Mouse (Mus musculus) NIH3T3 (cell line): ENCODE measurements around the gene Akap7.

ENCODE experiments used
- DNase-seq: peaks from one replicate; pipeline ENCODE4 v3.0.0-alpha.2; 2012; ENCODE audit warnings: low read depth

The Akap7 gene

GRCm38 (mm10) chr10:25297666-25298263 is 9.9 kb downstream of the Akap7 start:
- peak; percentile 41 for DNase-seq

GRCm38 (mm10) chr10:25296657-25297369 is 10.9 kb downstream of the Akap7 start:
- DNase-seq = peak; percentile 94

- no peak for DNase-seq
Measured at GRCm38 (mm10) chr10:25296286-25296656, 11.4 kb downstream of the Akap7 start.

- DNase-seq = no peak
Measured at GRCm38 (mm10) chr10:25295836-25296235, 11.8 kb downstream of the Akap7 start.

GRCm38 (mm10) chr10:25294999-25295398 is 12.7 kb downstream of the Akap7 start:
- DNase-seq = no peak

GRCm38 (mm10) chr10:25293796-25294195 is 13.9 kb downstream of the Akap7 start:
- DNase-seq = no peak

- DNase-seq = no peak
Measured at GRCm38 (mm10) chr10:25291053-25291452, 16.6 kb downstream of the Akap7 start.

GRCm38 (mm10) chr10:25285100-25285811 is 22.4 kb downstream of the Akap7 start:
- no peak for DNase-seq

GRCm38 (mm10) chr10:25284427-25285099 is 23.1 kb downstream of the Akap7 start:
- no peak for DNase-seq

GRCm38 (mm10) chr10:25283397-25283796 is 24.3 kb downstream of the Akap7 start:
- no peak for DNase-seq

- no peak for DNase-seq
Measured at GRCm38 (mm10) chr10:25280141-25280540, 27.5 kb downstream of the Akap7 start.

- DNase-seq = no peak
Measured at GRCm38 (mm10) chr10:25279406-25279805, 28.3 kb downstream of the Akap7 start.

- peak; percentile 72 for DNase-seq
Measured at GRCm38 (mm10) chr10:25275492-25275891, 32.2 kb downstream of the Akap7 start.

- DNase-seq = no peak
Measured at GRCm38 (mm10) chr10:25274621-25275330, 32.9 kb downstream of the Akap7 start.

GRCm38 (mm10) chr10:25273731-25274130 is 33.9 kb downstream of the Akap7 start:
- no peak for DNase-seq

- peak; percentile 81 for DNase-seq
Measured at GRCm38 (mm10) chr10:25271756-25272155, 35.9 kb downstream of the Akap7 start.

- DNase-seq = no peak
Measured at GRCm38 (mm10) chr10:25271207-25271606, 36.5 kb downstream of the Akap7 start.

- peak; percentile 85 for DNase-seq
Measured at GRCm38 (mm10) chr10:25268476-25269351, 39.0 kb downstream of the Akap7 start.

GRCm38 (mm10) chr10:25261176-25261575 is 46.5 kb downstream of the Akap7 start:
- no peak for DNase-seq

- DNase-seq = no peak
Measured at GRCm38 (mm10) chr10:25260724-25261123, 46.9 kb downstream of the Akap7 start.

- no peak for DNase-seq
Measured at GRCm38 (mm10) chr10:25258171-25258570, 49.5 kb downstream of the Akap7 start.
